Mouse (Mus musculus): Measurements from ENCODE around the gene Raver1. TPM values are rescaled to one million over a fixed set of nuclear protein-coding genes. Genes with fewer than 3 reads are reported as not detected.

Raver1 gene
- polyA plus RNA-seq, 1 experiment from 2014 or later, result 39.8 TPM

- Histone ChIP-seq H3K4me3 (no peak overlapping the region), H3K4me1 (peaks cover 88% of the 10 kb centered on the region), H3K9me3 (replicated peaks) (no peaks in the 10 kb centered on the region), H3K36me3 (no peaks in the 10 kb centered on the region), H3K27ac (no peak overlapping the region), H3K4me2 (no peak overlapping the region), H3K9ac (no peak overlapping the region), H3K27me3 (replicated peaks) (peaks cover 84% of the 10 kb centered on the region)
- no peak for ATAC-seq
- WGBS (ENCODE audit: insufficient replicate concordance), result 29% methylated on average over 9 of the region's 9 CpGs
Observed at GRCm38 (mm10) chr9:21035586-21035985, 56.2 kb downstream of the Raver1 start.

GRCm38 (mm10) chr9:21034481-21035085 is 57.2 kb downstream of the Raver1 start:
- 0 out of 2 replicates have a peak overlapping the region, but pooled peaks have one; percentile 3 for H3K4me3 ChIP-seq
- H3K9me3 ChIP-seq (replicated peaks), result no peaks in the 10 kb centered on the region
- no peaks in the 10 kb centered on the region for H3K36me3 ChIP-seq
- no peak for ATAC-seq
- H3K9ac ChIP-seq, result no peak overlapping the region
- 8% methylated on average over 17 of the region's 17 CpGs for WGBS (ENCODE audit: insufficient replicate concordance)
- peaks cover 81% of the 10 kb centered on the region for H3K27me3 ChIP-seq (replicated peaks)
- H3K4me2 ChIP-seq, result peak overlapping the region; percentile 20; the same call in 1 of the 2 replicates
- no peak overlapping the region for H3K27ac ChIP-seq
- H3K4me1 ChIP-seq, result peaks cover 86% of the 10 kb centered on the region

GRCm38 (mm10) chr9:21033136-21033535 is 58.7 kb downstream of the Raver1 start:
- whole genome bisulfite sequencing (ENCODE audit: insufficient replicate concordance), result under 1% methylated on average over 34 of the region's 34 CpGs
- Histone ChIP-seq H3K4me3 (peak overlapping the region; percentile 74), H3K4me2 (peak overlapping the region; percentile 99), H3K27me3 (replicated peaks) (peaks cover 66% of the 10 kb centered on the region), H3K4me1 (peaks cover 89% of the 10 kb centered on the region), H3K9me3 (replicated peaks) (no peaks in the 10 kb centered on the region), H3K9ac (peak overlapping the region; percentile 70), H3K36me3 (peaks cover under 1% of the 10 kb centered on the region; the same call in 1 of the 2 replicates), H3K27ac (no peak overlapping the region)
- peak; percentile 51 for ATAC-seq

- WGBS (ENCODE audit: insufficient replicate concordance), result 3% methylated on average over 7 of the region's 7 CpGs
- H3K27me3 ChIP-seq (replicated peaks), result peaks cover 60% of the 10 kb centered on the region
- peak overlapping the region; percentile 74 for H3K4me3 ChIP-seq
- H3K4me1 ChIP-seq, result peaks cover 90% of the 10 kb centered on the region
- ATAC-seq, result no peak
- H3K9ac ChIP-seq, result peak overlapping the region; percentile 70
- H3K27ac ChIP-seq, result no peak overlapping the region
- H3K4me2 ChIP-seq, result peak overlapping the region; percentile 99
- H3K36me3 ChIP-seq, result peaks cover 7% of the 10 kb centered on the region; the same call in 1 of the 2 replicates
- no peaks in the 10 kb centered on the region for H3K9me3 ChIP-seq (replicated peaks)
Observed at GRCm38 (mm10) chr9:21032491-21032890, 59.3 kb downstream of the Raver1 start.

- Histone ChIP-seq H3K27me3 (replicated peaks) (peaks cover 54% of the 10 kb centered on the region), H3K9ac (peak within 1 kb of the TSS; percentile 70), H3K4me3 (peak within 1 kb of the TSS; percentile 74), H3K36me3 (peaks cover 12% of the 10 kb centered on the region), H3K9me3 (replicated peaks) (no peaks in the 10 kb centered on the region), H3K27ac (peak within 1 kb of the TSS; percentile 99), H3K4me2 (peak within 1 kb of the TSS; percentile 99), H3K4me1 (peaks cover 90% of the 10 kb centered on the region)
- no peak for ATAC-seq
- WGBS (ENCODE audit: insufficient replicate concordance), result under 1% methylated on average over 35 of the region's 35 CpGs
Observed at GRCm38 (mm10) chr9:21031896-21032351, 59.9 kb downstream of the Raver1 start, which contains the start of gene Icam5. TSS of gene Icam5 (plus strand) at chr9:21032073.

- H3K9ac ChIP-seq, result peak overlapping the region; percentile 70
- no peak for ATAC-seq
- peaks cover 15% of the 10 kb centered on the region for H3K36me3 ChIP-seq
- peak overlapping the region; percentile 74 for H3K4me3 ChIP-seq
- no peaks in the 10 kb centered on the region for H3K9me3 ChIP-seq (replicated peaks)
- H3K4me1 ChIP-seq, result peaks cover 90% of the 10 kb centered on the region
- WGBS (ENCODE audit: insufficient replicate concordance), result under 1% methylated on average over 36 of the region's 36 CpGs
- H3K27me3 ChIP-seq (replicated peaks), result peaks cover 49% of the 10 kb centered on the region
- peak overlapping the region; percentile 99 for H3K4me2 ChIP-seq
- H3K27ac ChIP-seq, result peak overlapping the region; percentile 99
Observed at GRCm38 (mm10) chr9:21031251-21031895, 60.4 kb downstream of the Raver1 start.

- Histone ChIP-seq H3K4me1 (peaks cover 90% of the 10 kb centered on the region), H3K27ac (peak overlapping the region; percentile 99)
- WGBS (ENCODE audit: insufficient replicate concordance), result under 1% methylated on average over 13 of the region's 13 CpGs
Observed at GRCm38 (mm10) chr9:21030781-21031250, 61.0 kb downstream of the Raver1 start.

GRCm38 (mm10) chr9:21030055-21030600 is 61.7 kb downstream of the Raver1 start:
- peak overlapping the region; percentile 99 for H3K4me2 ChIP-seq
- H3K27me3 ChIP-seq (replicated peaks), result peaks cover 40% of the 10 kb centered on the region
- no peak for ATAC-seq
- H3K9ac ChIP-seq, result peak overlapping the region; percentile 86
- peak overlapping the region; percentile 99 for H3K27ac ChIP-seq
- WGBS (ENCODE audit: insufficient replicate concordance), result 12% methylated on average over 22 of the region's 22 CpGs
- peaks cover 88% of the 10 kb centered on the region for H3K4me1 ChIP-seq
- H3K9me3 ChIP-seq (replicated peaks), result no peaks in the 10 kb centered on the region
- H3K36me3 ChIP-seq, result peaks cover 25% of the 10 kb centered on the region
- peak overlapping the region; percentile 74 for H3K4me3 ChIP-seq

More at GRCm38 (mm10) chr9:21030781-21031250, 61.0 kb downstream of the Raver1 start:
- peak; percentile 66 for ATAC-seq
- H3K9ac ChIP-seq, result peak overlapping the region; percentile 86
- H3K27me3 ChIP-seq (replicated peaks), result peaks cover 43% of the 10 kb centered on the region
- no peaks in the 10 kb centered on the region for H3K9me3 ChIP-seq (replicated peaks)
- H3K4me3 ChIP-seq, result peak overlapping the region; percentile 74
- peak overlapping the region; percentile 99 for H3K4me2 ChIP-seq
- peaks cover 18% of the 10 kb centered on the region for H3K36me3 ChIP-seq

GRCm38 (mm10) chr9:21029291-21030054 is 62.3 kb downstream of the Raver1 start, which contains the start of gene Icam4:
TSS of gene Icam4 (plus strand) at chr9:21029373.
- peak; percentile 83 for ATAC-seq
- under 1% methylated on average over 37 of the region's 37 CpGs for WGBS (ENCODE audit: insufficient replicate concordance)

GRCm38 (mm10) chr9:21028560-21029110 is 63.2 kb downstream of the Raver1 start:
- Histone ChIP-seq H3K27ac (peak overlapping the region; percentile 99), H3K27me3 (replicated peaks) (peaks cover 25% of the 10 kb centered on the region), H3K9me3 (replicated peaks) (no peaks in the 10 kb centered on the region), H3K36me3 (peaks cover 25% of the 10 kb centered on the region), H3K4me2 (peak overlapping the region; percentile 99), H3K4me1 (peaks cover 76% of the 10 kb centered on the region), H3K9ac (peak overlapping the region; percentile 86), H3K4me3 (peak overlapping the region; percentile 74)
- no peak for ATAC-seq
- WGBS (ENCODE audit: insufficient replicate concordance), result 50% methylated on average over 6 of the region's 6 CpGs

More at GRCm38 (mm10) chr9:21029291-21030054, 62.3 kb downstream of the Raver1 start, which contains the start of gene Icam4:
- H3K27ac ChIP-seq, result peak within 1 kb of the TSS; percentile 99
- peaks cover 82% of the 10 kb centered on the region for H3K4me1 ChIP-seq
- peak within 1 kb of the TSS; percentile 99 for H3K4me2 ChIP-seq
- H3K27me3 ChIP-seq (replicated peaks), result peaks cover 33% of the 10 kb centered on the region
- no peaks in the 10 kb centered on the region for H3K9me3 ChIP-seq (replicated peaks)
- peak within 1 kb of the TSS; percentile 86 for H3K9ac ChIP-seq
- peaks cover 25% of the 10 kb centered on the region for H3K36me3 ChIP-seq
- peak within 1 kb of the TSS; percentile 74 for H3K4me3 ChIP-seq

GRCm38 (mm10) chr9:21027774-21028290 is 64.0 kb downstream of the Raver1 start:
- Histone ChIP-seq H3K4me1 (peaks cover 68% of the 10 kb centered on the region), H3K4me3 (no peak overlapping the region), H3K27me3 (replicated peaks) (peaks cover 17% of the 10 kb centered on the region), H3K9ac (peak overlapping the region; percentile 86; the same call in 1 of the 2 replicates), H3K9me3 (replicated peaks) (no peaks in the 10 kb centered on the region), H3K36me3 (peaks cover 25% of the 10 kb centered on the region), H3K27ac (peak overlapping the region; percentile 99), H3K4me2 (no peak overlapping the region; the same call in 1 of the 2 replicates)
- ATAC-seq, result no peak
- WGBS (ENCODE audit: insufficient replicate concordance), result 67% methylated on average over 8 of the region's 8 CpGs

All from liver, embryonic 12.5 days (tissue).